Mouse (Mus musculus) stomach, postnatal 0 days (tissue): Measurements from ENCODE around the gene Wnt7a. TPM values are rescaled to one million over a fixed set of nuclear protein-coding genes. Genes with fewer than 3 reads are reported as not detected.

Experiments
- ATAC-seq: fragments of 200-750 bp; cut with Nextera tagmentation; 2 replicates; pipeline ENCODE4 v1.8.0; 2017; ENCODE audit not compliant: low FRiP score, low TSS enrichment
- DNase-seq: peaks from one replicate; pipeline ENCODE4 v3.0.0-alpha.2; 2016; ENCODE audit warnings: low spot score
- H3K27ac ChIP-seq: fragments of 300-500 bp; sonication (generic); replicated peaks from 2 replicates; pipeline ENCODE4 v1.5.1; 2014; ENCODE audit warnings: mild to moderate bottlenecking, control low read depth
- H3K27me3 ChIP-seq: fragments of 300-500 bp; sonication (generic); 2 replicates; pipeline ENCODE4 v1.6.1; 2014; ENCODE audit warnings: low read length; ENCODE audit not compliant: control insufficient read depth, insufficient read depth
- H3K36me3 ChIP-seq: fragments of 300-500 bp; sonication (generic); 2 replicates; pipeline ENCODE4 v1.6.1; 2014; ENCODE audit warnings: low read length, mixed read lengths; ENCODE audit not compliant: control insufficient read depth, insufficient read depth
- H3K4me1 ChIP-seq: fragments of 300-500 bp; sonication (generic); replicated peaks from 2 replicates; pipeline ENCODE4 v1.6.1; 2014; ENCODE audit warnings: antibody characterized with exemption; ENCODE audit not compliant: control insufficient read depth, insufficient read depth
- H3K4me2 ChIP-seq: fragments of 300-500 bp; sonication (generic); replicated peaks from 2 replicates; pipeline ENCODE4 v1.6.1; 2014; ENCODE audit warnings: low read depth, mild to moderate bottlenecking, control low read depth, moderate library complexity
- H3K4me3 ChIP-seq: fragments of 300-500 bp; sonication (generic); 2 replicates; pipeline ENCODE4 v1.5.1; 2014; ENCODE audit warnings: low read depth, low read length, control low read depth
- H3K9ac ChIP-seq: fragments of 300-500 bp; sonication (generic); 2 replicates; pipeline ENCODE4 v1.6.1; 2014; ENCODE audit warnings: mild to moderate bottlenecking, low read length, control low read depth, mixed read lengths
- H3K9me3 ChIP-seq: fragments of 300-500 bp; sonication (generic); 2 replicates; pipeline ENCODE4 v1.6.1; 2016; ENCODE audit warnings: low read length; ENCODE audit not compliant: control insufficient read depth
- CTCF ChIP-seq: IDR thresholded peaks from 2 replicates; pipeline ENCODE4 v1.5.1; 2016; ENCODE audit warnings: antibody characterized with exemption, low read depth, mild to moderate bottlenecking, moderate library complexity
- EP300 ChIP-seq: optimal IDR thresholded peaks from 2 replicates; pipeline ENCODE3; 2016; ENCODE audit warnings: antibody characterized with exemption
- WGBS: fragments of 180-500 bp; shearing (Covaris S2); extraction: QIAGEN DNeasy Blood & Tissue Kit; methylation state at CpG from one replicate; pipeline ENCODE4 v1.1.7; 2014; 5-methylcytosine and 5-hydroxymethylcytosine counted together
- polyA plus RNA-seq: library from polyadenylated mRNA; unstranded; fragments of >200 nt; fragmentation: Nextera tagmentation; extraction: Ambion mirVana; gene quantifications from 2 replicates; pipeline ENCODE4 v1.2.1, GENCODE M21; 2015

The Wnt7a gene
- polyA plus RNA-seq, 1 experiment from 2014 or later = not detected

GRCm38 (mm10) chr6:91383303-91383702 is 27.9 kb downstream of the Wnt7a start:
- H3K9ac ChIP-seq = no peak overlapping the region
- H3K4me1 ChIP-seq = no peaks in the 10 kb centered on the region
- H3K4me3 ChIP-seq = no peak overlapping the region
- TF ChIP-seq CTCF (no peak), EP300 (no peak)
- no peaks in the 10 kb centered on the region for H3K36me3 ChIP-seq
- ATAC-seq = no peak
- DNase-seq = no peak
- no peak overlapping the region for H3K27ac ChIP-seq
- no peak overlapping the region for H3K4me2 ChIP-seq
- 67% methylated on average over 1 of the region's 1 CpGs for WGBS
- H3K9me3 ChIP-seq = no peaks in the 10 kb centered on the region
- no peaks in the 10 kb centered on the region for H3K27me3 ChIP-seq

GRCm38 (mm10) chr6:91379871-91380270 is 31.3 kb downstream of the Wnt7a start:
- TF ChIP-seq EP300 (no peak), CTCF (no peak)
- DNase-seq = no peak
- 56% methylated on average over 4 of the region's 4 CpGs for WGBS

GRCm38 (mm10) chr6:91379266-91379665 is 31.9 kb downstream of the Wnt7a start:
- no peak for DNase-seq
- ATAC-seq = no peak
- TF ChIP-seq EP300 (no peak), CTCF (no peak)

More at GRCm38 (mm10) chr6:91379871-91380270, 31.3 kb downstream of the Wnt7a start:
- no peaks in the 10 kb centered on the region for H3K27me3 ChIP-seq
- H3K4me2 ChIP-seq = no peak overlapping the region
- no peaks in the 10 kb centered on the region for H3K9me3 ChIP-seq
- no peak overlapping the region for H3K27ac ChIP-seq
- H3K9ac ChIP-seq = no peak overlapping the region
- no peak overlapping the region for H3K4me3 ChIP-seq
- H3K36me3 ChIP-seq = no peaks in the 10 kb centered on the region
- ATAC-seq = no peak
- H3K4me1 ChIP-seq = no peaks in the 10 kb centered on the region

GRCm38 (mm10) chr6:91372977-91373376 is 38.2 kb downstream of the Wnt7a start:
- Histone ChIP-seq H3K27ac (no peak overlapping the region), H3K27me3 (no peaks in the 10 kb centered on the region), H3K4me2 (no peak overlapping the region), H3K9me3 (no peaks in the 10 kb centered on the region), H3K4me3 (no peak overlapping the region), H3K4me1 (no peaks in the 10 kb centered on the region), H3K36me3 (no peaks in the 10 kb centered on the region), H3K9ac (no peak overlapping the region)
- DNase-seq (no peak), ATAC-seq (no peak)
- TF ChIP-seq EP300 = no peak
- TF ChIP-seq CTCF = no peak

More at GRCm38 (mm10) chr6:91379266-91379665, 31.9 kb downstream of the Wnt7a start:
- 58% methylated on average over 3 of the region's 3 CpGs for WGBS
- H3K36me3 ChIP-seq = no peaks in the 10 kb centered on the region
- no peak overlapping the region for H3K9ac ChIP-seq
- H3K4me1 ChIP-seq = no peaks in the 10 kb centered on the region
- no peak overlapping the region for H3K4me3 ChIP-seq
- no peak overlapping the region for H3K4me2 ChIP-seq
- no peaks in the 10 kb centered on the region for H3K9me3 ChIP-seq
- no peak overlapping the region for H3K27ac ChIP-seq
- H3K27me3 ChIP-seq = no peaks in the 10 kb centered on the region

GRCm38 (mm10) chr6:91372586-91372971 is 38.6 kb downstream of the Wnt7a start:
- DNase-seq = no peak
- WGBS = 15% methylated on average over 3 of the region's 3 CpGs
- Histone ChIP-seq H3K27me3 (no peaks in the 10 kb centered on the region), H3K9me3 (no peaks in the 10 kb centered on the region), H3K27ac (no peak overlapping the region), H3K9ac (no peak overlapping the region), H3K36me3 (no peaks in the 10 kb centered on the region), H3K4me1 (no peaks in the 10 kb centered on the region), H3K4me3 (no peak overlapping the region), H3K4me2 (no peak overlapping the region)
- ATAC-seq = no peak
- TF ChIP-seq CTCF = no peak
- no peak for TF ChIP-seq EP300

GRCm38 (mm10) chr6:91371912-91372585 is 39.1 kb downstream of the Wnt7a start:
- ATAC-seq = no peak; the same call in 1 of the 2 replicates
- Histone ChIP-seq H3K4me1 (no peaks in the 10 kb centered on the region), H3K9me3 (no peaks in the 10 kb centered on the region), H3K4me2 (no peak overlapping the region), H3K27me3 (no peaks in the 10 kb centered on the region), H3K27ac (no peak overlapping the region), H3K9ac (no peak overlapping the region), H3K4me3 (no peak overlapping the region), H3K36me3 (no peaks in the 10 kb centered on the region)
- no peak for DNase-seq
- TF ChIP-seq CTCF (no peak), EP300 (no peak)
